Mouse (Mus musculus) brain, embryonic 14.5 days (tissue): ENCODE results near the gene Bcor.

Source experiments
- CTCF ChIP-seq: fragments of 200-500 bp; IDR thresholded peaks from 2 replicates; pipeline ENCODE4 v1.5.1; 2012; ENCODE audit warnings: inconsistent platforms, mild to moderate bottlenecking, moderate library complexity, borderline replicate concordance; ENCODE audit not compliant: insufficient read depth, insufficient read length; ENCODE audit errors: extremely low read depth
- POLR2A ChIP-seq: fragments of 200-500 bp; IDR thresholded peaks from 2 replicates; pipeline ENCODE4 v1.6.1; 2012; ENCODE audit warnings: mild to moderate bottlenecking, inconsistent platforms, borderline replicate concordance; ENCODE audit not compliant: poor library complexity, insufficient read depth, insufficient read length, severe bottlenecking; ENCODE audit errors: extremely low read depth

- TF ChIP-seq POLR2A, result no peak
- TF ChIP-seq CTCF, result no peak
Observed at GRCm38 (mm10) chrX:12089027-12089340, 71.2 kb downstream of the Bcor start.
